Mouse (Mus musculus): Measurements from ENCODE around the gene Gch1. TPM values are rescaled to one million over a fixed set of nuclear protein-coding genes. Genes with fewer than 3 reads are reported as not detected.

The Gch1 gene
- polyA plus RNA-seq, 1 experiment from 2014 or later = 2.6 TPM

DNA sequence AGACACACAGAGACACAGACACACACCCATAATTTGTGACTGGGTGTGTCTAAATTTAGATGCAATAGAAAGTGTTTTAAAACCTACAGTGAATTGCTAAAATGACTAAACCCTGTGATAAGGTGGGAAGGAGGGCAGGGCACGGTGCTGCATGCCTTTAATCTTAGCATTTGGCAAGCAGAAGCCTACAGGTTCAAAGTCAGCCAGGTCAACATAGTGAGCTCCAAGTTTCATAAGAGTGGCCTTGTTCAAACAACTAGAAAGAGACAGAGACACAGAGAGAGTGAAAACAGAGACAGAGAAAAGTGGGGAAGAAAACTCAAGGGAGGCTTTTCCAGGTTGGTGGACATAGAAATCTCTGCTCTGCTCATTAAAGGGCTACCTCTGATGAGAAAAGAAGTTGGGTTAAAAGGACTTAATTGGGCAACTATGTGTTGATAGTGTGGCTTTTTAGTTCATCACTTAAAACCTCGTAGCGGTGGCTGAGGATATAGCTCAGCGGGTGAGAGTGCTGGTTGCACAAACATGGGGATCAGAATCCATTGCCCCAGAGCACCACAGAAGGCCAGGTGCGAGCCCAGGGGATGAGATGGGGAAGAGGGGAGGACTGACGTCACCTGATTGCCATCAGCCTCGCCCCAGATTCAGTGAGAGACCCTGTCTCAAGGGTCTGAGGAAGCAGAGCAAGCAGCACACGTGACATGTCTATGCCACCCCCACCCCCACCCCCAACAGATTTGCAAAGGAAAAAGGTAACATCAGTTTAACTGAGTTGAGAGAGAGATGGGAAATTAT, 31.2 kb upstream of the Gch1 start:
- H3K9me3 ChIP-seq = no peaks in the 10 kb centered on the region
- no peak overlapping the region for H3K4me2 ChIP-seq
- H3K36me3 ChIP-seq = no peaks in the 10 kb centered on the region
- ATAC-seq (ENCODE audit: low read depth) = no peak
- H3K9ac ChIP-seq = no peak overlapping the region
- no peaks in the 10 kb centered on the region for H3K4me1 ChIP-seq (replicated peaks)
- H3K27ac ChIP-seq (replicated peaks) = no peak overlapping the region
- WGBS = 82% methylated on average over 8 of the region's 8 CpGs
- H3K4me3 ChIP-seq = no peak overlapping the region
- H3K27me3 ChIP-seq = no peaks in the 10 kb centered on the region

GRCm38 (mm10) chr14:47218766-47219606, 29.8 kb upstream of the Gch1 start:
- H3K9ac ChIP-seq = no peak overlapping the region
- 72% methylated on average over 9 of the region's 9 CpGs for WGBS
- no peak overlapping the region for H3K4me3 ChIP-seq
- H3K4me1 ChIP-seq (replicated peaks) = no peaks in the 10 kb centered on the region
- ATAC-seq (ENCODE audit: low read depth) = no peak
- no peak overlapping the region for H3K4me2 ChIP-seq
- H3K27ac ChIP-seq (replicated peaks) = no peak overlapping the region
- H3K27me3 ChIP-seq = no peaks in the 10 kb centered on the region
- no peaks in the 10 kb centered on the region for H3K36me3 ChIP-seq
- no peaks in the 10 kb centered on the region for H3K9me3 ChIP-seq

GRCm38 (mm10) chr14:47216541-47216940, 27.3 kb upstream of the Gch1 start:
- Histone ChIP-seq H3K9ac (no peak overlapping the region), H3K27ac (replicated peaks) (no peak overlapping the region), H3K9me3 (no peaks in the 10 kb centered on the region), H3K27me3 (no peaks in the 10 kb centered on the region), H3K4me3 (no peak overlapping the region), H3K4me2 (no peak overlapping the region), H3K36me3 (no peaks in the 10 kb centered on the region), H3K4me1 (replicated peaks) (no peaks in the 10 kb centered on the region)
- 81% methylated on average over 2 of the region's 2 CpGs for WGBS
- ATAC-seq (ENCODE audit: low read depth) = no peak

- WGBS = 85% methylated on average over 5 of the region's 5 CpGs
Measured at GRCm38 (mm10) chr14:47214367-47214766, 25.2 kb upstream of the Gch1 start.

DNA sequence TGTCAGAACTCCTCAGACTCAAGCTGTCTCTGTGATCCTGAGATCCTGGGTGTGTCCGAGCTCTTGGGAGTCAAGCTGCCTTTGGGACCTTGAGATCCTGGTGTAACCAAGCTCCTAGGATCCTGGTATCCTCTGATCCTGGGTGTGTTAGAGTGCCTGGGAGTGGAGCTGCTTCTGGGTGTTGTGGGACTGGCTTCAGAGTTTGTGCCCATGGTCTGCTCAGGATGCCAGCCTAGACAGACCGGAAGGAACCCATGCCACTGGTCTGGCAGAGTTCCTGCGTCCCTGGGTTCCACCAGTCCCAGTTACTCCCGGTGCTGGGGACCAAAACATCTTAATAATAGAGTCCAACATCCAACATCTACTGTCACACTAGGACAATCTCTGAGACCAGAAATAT, 24.1 kb upstream of the Gch1 start:
- H3K9me3 ChIP-seq = no peaks in the 10 kb centered on the region
- no peak overlapping the region for H3K27ac ChIP-seq (replicated peaks)
- no peaks in the 10 kb centered on the region for H3K4me1 ChIP-seq (replicated peaks)
- H3K27me3 ChIP-seq = no peaks in the 10 kb centered on the region
- no peaks in the 10 kb centered on the region for H3K36me3 ChIP-seq
- H3K4me3 ChIP-seq = no peak overlapping the region
- ATAC-seq (ENCODE audit: low read depth) = no peak
- 89% methylated on average over 4 of the region's 4 CpGs for WGBS
- no peak overlapping the region for H3K9ac ChIP-seq
- no peak overlapping the region for H3K4me2 ChIP-seq

More at GRCm38 (mm10) chr14:47214367-47214766, 25.2 kb upstream of the Gch1 start:
- ATAC-seq (ENCODE audit: low read depth) = no peak
- no peaks in the 10 kb centered on the region for H3K27me3 ChIP-seq
- no peak overlapping the region for H3K9ac ChIP-seq
- H3K4me3 ChIP-seq = no peak overlapping the region
- H3K4me1 ChIP-seq (replicated peaks) = no peaks in the 10 kb centered on the region
- H3K36me3 ChIP-seq = no peaks in the 10 kb centered on the region
- no peak overlapping the region for H3K27ac ChIP-seq (replicated peaks)
- H3K4me2 ChIP-seq = no peak overlapping the region
- H3K9me3 ChIP-seq = no peaks in the 10 kb centered on the region

DNA sequence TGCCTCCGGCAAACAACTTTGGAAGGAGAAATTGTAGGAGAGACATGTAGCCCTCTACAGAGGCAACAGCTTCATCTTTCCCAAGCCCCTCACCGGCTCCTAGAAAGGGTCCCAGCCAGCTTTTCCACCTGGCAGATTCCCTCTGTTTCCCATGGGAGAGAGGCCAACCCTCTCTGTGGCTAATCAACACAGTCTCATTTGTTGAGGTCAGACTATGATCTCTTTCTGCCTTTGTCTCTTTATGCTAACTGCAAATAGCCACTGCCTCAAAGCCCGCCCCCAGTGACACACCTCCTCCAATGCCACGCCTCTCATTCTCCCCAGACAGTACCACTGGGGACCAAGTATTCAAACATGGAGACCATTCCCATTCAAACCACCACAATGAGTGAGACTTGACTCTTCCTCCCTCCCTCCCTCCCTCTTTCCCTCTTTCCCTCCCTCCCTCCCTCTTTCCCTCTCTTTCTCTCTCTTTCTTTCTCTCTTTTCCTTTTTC, 20.5 kb upstream of the Gch1 start:
- no peaks in the 10 kb centered on the region for H3K36me3 ChIP-seq
- H3K9ac ChIP-seq = no peak overlapping the region
- ATAC-seq (ENCODE audit: low read depth) = no peak
- H3K4me2 ChIP-seq = no peak overlapping the region
- no peak overlapping the region for H3K4me3 ChIP-seq
- H3K9me3 ChIP-seq = no peaks in the 10 kb centered on the region
- H3K4me1 ChIP-seq (replicated peaks) = no peaks in the 10 kb centered on the region
- no peaks in the 10 kb centered on the region for H3K27me3 ChIP-seq
- whole genome bisulfite sequencing = 77% methylated on average over 4 of the region's 4 CpGs
- no peak overlapping the region for H3K27ac ChIP-seq (replicated peaks)

DNA sequence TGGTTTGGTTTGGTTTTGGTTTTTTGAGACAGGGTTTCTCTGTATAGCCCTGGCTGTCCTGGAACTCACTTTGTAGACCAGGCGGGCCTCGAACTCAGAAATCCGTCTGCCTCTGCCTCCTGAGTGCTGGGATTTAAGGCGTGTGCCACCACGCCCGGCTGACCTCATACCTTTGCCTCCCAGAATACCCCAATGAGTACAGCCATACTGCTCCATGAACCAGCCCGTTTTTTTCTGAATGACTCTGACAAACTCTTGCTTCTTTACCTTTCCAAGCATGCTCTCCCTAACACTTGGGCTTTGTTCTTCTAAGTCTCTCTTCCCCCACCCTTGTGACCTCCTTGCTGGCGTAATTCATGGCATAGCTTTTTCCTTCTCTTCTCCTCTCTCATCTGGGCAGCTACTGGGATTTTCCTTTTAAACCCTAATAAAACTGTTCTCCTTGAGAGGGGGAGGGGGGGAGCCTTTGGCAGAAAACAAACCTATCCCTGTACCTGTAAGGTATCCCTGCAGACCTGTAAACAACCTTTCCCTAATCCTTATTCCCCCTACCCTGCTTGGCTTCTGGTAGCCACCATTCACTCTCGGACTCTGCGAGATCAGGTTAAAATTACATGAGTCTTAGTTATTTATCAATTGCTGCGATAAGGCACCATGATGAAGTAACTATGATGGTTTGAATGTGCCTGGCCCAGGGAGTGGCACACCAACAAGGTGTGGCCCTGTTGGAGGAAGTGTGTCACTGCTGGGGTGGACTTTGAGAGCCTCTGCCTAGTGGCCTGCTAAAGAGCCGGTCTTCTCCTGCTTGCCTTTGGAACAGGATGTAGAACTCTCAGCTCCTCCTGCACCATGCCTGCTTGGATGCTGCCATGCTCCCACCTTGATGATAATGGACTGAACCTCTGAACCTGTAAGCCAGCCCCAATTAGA, 19.6 kb upstream of the Gch1 start:
- H3K9ac ChIP-seq = no peak overlapping the region
- H3K4me3 ChIP-seq = no peak overlapping the region
- no peaks in the 10 kb centered on the region for H3K4me1 ChIP-seq (replicated peaks)
- no peak for ATAC-seq (ENCODE audit: low read depth)
- H3K27ac ChIP-seq (replicated peaks) = no peak overlapping the region
- no peaks in the 10 kb centered on the region for H3K36me3 ChIP-seq
- H3K9me3 ChIP-seq = no peaks in the 10 kb centered on the region
- no peak overlapping the region for H3K4me2 ChIP-seq
- WGBS = 92% methylated on average over 12 of the region's 12 CpGs
- no peaks in the 10 kb centered on the region for H3K27me3 ChIP-seq

GRCm38 (mm10) chr14:47206601-47207000, 17.4 kb upstream of the Gch1 start:
- ATAC-seq (ENCODE audit: low read depth) = no peak
- no peaks in the 10 kb centered on the region for H3K27me3 ChIP-seq
- no peaks in the 10 kb centered on the region for H3K36me3 ChIP-seq
- no peak overlapping the region for H3K4me2 ChIP-seq
- no peaks in the 10 kb centered on the region for H3K9me3 ChIP-seq
- no peaks in the 10 kb centered on the region for H3K4me1 ChIP-seq (replicated peaks)
- no peak overlapping the region for H3K4me3 ChIP-seq
- no peak overlapping the region for H3K9ac ChIP-seq
- 88% methylated on average over 3 of the region's 3 CpGs for WGBS
- H3K27ac ChIP-seq (replicated peaks) = no peak overlapping the region

DNA sequence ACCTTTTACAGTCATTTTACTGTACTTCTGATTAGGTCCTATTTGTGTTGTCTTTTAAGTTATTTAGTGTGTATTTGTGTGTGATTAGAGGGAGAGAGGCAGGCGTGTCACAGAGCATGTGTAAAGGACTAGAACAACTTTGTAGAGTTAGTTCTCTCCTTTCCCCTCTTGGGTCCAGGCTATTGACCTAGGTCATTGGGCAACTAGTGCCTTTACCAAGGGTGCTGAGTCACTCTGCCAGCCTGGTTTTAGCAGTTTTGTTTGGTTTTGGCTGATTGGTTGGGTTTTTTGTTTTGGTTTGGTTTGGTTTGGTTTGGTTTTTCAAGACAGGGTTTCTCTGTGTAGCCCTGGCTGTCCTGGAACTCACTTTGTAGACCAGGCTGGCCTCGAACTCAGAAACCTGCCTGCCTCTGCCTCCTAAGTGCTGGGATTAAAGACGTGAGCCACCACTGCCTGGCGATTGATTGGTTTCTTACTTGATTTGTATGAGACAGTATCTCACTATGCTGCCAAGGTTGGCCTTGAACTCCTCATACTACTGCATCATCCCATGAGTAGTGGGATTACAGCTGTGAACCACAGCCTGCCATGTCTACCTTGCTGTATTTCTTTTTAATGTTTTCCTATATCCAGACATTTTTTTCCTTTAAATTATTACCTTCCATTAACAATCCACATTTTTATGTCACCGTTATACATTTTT, 16.2 kb upstream of the Gch1 start:
- 92% methylated on average over 5 of the region's 5 CpGs for WGBS
- Histone ChIP-seq H3K4me1 (replicated peaks) (no peaks in the 10 kb centered on the region), H3K4me2 (no peak overlapping the region), H3K27me3 (no peaks in the 10 kb centered on the region), H3K9me3 (no peaks in the 10 kb centered on the region), H3K27ac (replicated peaks) (no peak overlapping the region), H3K36me3 (no peaks in the 10 kb centered on the region), H3K4me3 (no peak overlapping the region), H3K9ac (no peak overlapping the region)
- ATAC-seq (ENCODE audit: low read depth) = no peak

DNA sequence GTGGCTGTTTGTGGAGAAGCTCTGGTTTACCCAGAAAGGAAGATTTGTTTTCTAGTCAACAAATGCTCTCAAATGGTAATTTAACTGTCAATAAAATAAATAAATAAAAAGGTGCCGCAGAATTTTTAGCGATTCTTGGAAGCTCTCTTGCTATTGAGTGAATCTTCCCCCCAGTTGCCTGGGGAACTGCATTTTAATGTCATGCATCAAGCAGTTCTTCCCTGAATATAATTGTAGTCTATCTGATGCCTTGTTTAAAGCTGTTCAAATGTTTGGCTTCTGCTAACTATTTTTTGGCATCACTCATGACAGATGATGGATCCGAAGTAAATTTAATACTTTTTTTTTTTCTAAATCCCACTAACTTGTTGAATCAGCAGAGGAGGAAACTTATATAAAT, 8.1 kb upstream of the Gch1 start:
- WGBS = 84% methylated on average over 3 of the region's 3 CpGs
- no peaks in the 10 kb centered on the region for H3K4me1 ChIP-seq (replicated peaks)
- ATAC-seq (ENCODE audit: low read depth) = no peak

GRCm38 (mm10) chr14:47196711-47197110, 7.5 kb upstream of the Gch1 start:
- H3K36me3 ChIP-seq = no peaks in the 10 kb centered on the region
- H3K4me1 ChIP-seq (replicated peaks) = no peaks in the 10 kb centered on the region
- no peak overlapping the region for H3K9ac ChIP-seq
- no peak overlapping the region for H3K4me2 ChIP-seq
- 87% methylated on average over 8 of the region's 8 CpGs for WGBS
- H3K4me3 ChIP-seq = no peak overlapping the region
- H3K27me3 ChIP-seq = no peaks in the 10 kb centered on the region
- no peaks in the 10 kb centered on the region for H3K9me3 ChIP-seq
- no peak overlapping the region for H3K27ac ChIP-seq (replicated peaks)
- ATAC-seq (ENCODE audit: low read depth) = no peak

More for the DNA sequence above, 8.1 kb upstream of the Gch1 start:
- Histone ChIP-seq H3K4me2 (no peak overlapping the region), H3K27me3 (no peaks in the 10 kb centered on the region), H3K9me3 (no peaks in the 10 kb centered on the region), H3K36me3 (no peaks in the 10 kb centered on the region), H3K4me3 (no peak overlapping the region), H3K27ac (replicated peaks) (no peak overlapping the region), H3K9ac (no peak overlapping the region)
